Mouse (Mus musculus) cerebellum, postnatal 36 days (tissue): ENCODE results near the gene Pigo.

Experiments used
- DNase-seq, 2 experiments: peaks; one replicate each; pipeline ENCODE4 v3.0.0; 2021 to 2022; ENCODE audit warnings: mixed read lengths in 2 of 2

Pigo gene

DNA sequence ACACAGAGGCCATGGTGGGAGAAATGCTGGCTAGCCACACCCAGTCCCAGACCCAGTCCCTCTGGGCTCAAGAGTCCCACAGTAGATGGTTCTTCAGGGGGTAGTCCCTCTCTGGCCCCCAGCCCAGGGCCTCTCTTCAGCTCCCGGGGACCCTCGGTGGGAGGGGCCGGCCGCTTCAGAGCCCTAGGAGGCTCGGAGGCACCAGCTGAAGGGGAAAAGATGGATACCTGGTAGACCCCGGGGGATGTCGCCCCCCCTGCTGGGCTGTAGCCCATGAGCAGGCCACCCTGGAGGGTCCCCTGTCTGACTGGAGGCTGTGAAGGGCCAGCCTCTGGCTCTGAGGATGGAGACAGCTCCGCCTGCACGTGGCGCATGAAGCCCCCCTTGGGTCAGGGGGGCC is 10.7 kb upstream of the Pigo start:
- DNase-seq, result peak in 1 of 2 experiments; percentile 8

DNA sequence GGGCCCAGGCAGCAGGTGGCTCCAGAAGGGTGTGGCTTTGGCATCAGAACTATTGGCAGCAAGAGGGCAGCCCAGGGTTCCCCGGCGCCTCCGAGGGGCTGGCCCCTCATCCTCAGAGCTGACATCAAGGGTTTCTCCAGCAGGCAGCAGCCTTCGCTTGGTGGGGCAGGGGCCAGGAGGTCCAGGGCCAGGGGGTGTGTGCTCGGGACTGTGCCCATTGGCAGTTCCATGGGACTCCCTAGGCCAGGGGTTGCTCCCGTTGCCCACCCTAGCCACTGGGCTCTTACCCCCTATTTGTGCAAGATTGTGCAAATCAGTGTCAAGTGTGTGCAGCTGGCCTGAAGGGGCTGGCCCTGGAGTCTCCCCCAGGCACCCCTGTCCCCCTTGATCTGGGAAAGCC is 10.2 kb upstream of the Pigo start:
- peak in 1 of 2 experiments; percentile 9 for DNase-seq

- no peak for DNase-seq
These were observed 7.9 kb upstream of the Pigo start for GRCm38 (mm10) chr4:43033481-43033880.

- no peak for DNase-seq
These were observed 6.9 kb upstream of the Pigo start for GRCm38 (mm10) chr4:43032501-43032900.

DNA sequence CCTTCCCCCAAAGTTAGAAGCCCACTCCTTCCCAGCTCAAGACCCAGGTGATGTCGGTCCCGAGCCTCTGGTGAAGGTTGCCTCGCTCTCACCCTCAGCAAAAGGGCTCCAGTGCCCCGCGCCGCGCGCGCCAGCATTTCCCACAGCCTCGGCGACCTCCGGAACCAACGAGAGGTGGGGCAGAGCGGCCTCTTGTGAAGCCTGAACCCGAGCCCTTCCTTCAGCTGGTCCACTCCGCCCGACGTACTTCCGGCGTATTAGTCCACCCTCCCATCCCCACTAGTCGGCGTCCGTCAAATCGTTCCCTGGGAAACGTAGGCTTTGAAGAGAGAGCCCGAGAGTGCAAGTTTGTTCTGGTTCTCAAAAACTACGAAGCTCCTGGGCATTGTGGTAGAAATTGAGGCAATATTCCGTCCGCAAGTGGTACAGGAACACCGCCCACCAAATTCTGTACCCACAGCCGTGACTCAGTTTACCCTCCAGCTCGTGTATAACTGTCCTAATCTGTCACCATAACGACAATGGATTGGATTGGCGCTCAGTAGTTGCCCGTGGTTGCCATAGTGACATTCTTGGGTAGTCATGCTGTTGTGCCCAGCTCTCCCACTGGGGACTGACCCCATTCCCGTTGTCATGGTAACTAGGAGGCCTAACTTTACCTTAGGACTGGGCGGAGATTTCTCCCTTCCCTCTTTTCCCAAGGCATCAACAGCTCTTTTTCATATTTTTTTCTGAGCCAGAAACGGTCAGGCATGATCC is 5.8 kb upstream of the Pigo start, which contains the start of gene Stoml2:
Gene Stoml2, minus strand, starts transcription at position 474 of the 759 bp plus-strand sequence.
- peak; percentile 94 for DNase-seq

DNA sequence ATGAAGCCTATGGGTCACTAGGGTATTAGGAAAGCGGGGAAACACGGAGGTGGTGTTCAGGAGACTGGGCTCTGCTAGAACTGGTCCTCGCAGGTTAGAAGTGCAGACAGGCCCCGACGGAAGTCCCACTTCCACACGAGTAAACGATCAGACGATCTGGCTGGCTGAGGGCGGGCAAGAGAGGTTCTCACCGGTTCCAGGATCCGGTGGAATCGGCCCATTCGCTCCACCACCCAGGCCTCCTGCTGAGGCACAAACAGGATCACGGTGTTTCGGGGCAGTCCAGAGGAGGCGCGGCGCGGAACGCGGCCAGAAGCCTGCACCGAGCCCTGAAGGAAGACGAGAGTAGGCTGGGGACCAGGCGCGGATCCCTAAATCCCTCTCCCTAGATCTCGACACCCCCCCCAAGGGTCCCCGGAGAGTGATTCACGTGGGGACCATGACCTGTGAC is 5.2 kb upstream of the Pigo start:
- DNase-seq, result peak in 1 of 2 experiments; percentile 55

DNA sequence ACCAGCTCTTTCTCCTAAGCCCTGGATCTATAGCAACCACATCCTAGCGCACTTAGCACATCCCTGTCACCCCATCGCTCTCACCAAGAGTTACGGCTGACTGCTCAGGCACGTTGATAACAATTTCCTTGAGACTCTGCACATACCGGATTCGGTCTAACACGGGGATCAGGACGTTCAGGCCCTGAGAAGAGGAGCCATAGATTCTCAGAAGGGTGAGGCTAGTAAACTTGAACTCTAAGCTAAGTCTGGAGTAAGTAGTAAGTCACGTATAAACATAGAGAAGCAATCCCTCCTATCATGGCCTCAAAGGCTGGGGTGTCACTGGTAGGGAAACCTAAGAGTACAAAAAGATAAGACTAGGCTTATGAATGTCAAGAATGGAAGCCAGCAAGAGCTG is 4.7 kb upstream of the Pigo start:
- DNase-seq, result no peak

GRCm38 (mm10) chr4:43029749-43030148 is 4.1 kb upstream of the Pigo start:
- DNase-seq, result no peak

GRCm38 (mm10) chr4:43029121-43029520 is 3.5 kb upstream of the Pigo start:
- no peak for DNase-seq

- DNase-seq, result peak in 1 of 2 experiments; percentile 40
These were observed 946 bp downstream of the Pigo start for GRCm38 (mm10) chr4:43024673-43025072.

- peak in 1 of 2 experiments; percentile 43 for DNase-seq
These were observed 4.3 kb downstream of the Pigo start for GRCm38 (mm10) chr4:43021341-43021740.

- peak in 1 of 2 experiments; percentile 21 for DNase-seq
These were observed 4.7 kb downstream of the Pigo start for GRCm38 (mm10) chr4:43020876-43021275.

GRCm38 (mm10) chr4:43019641-43020465 is 5.8 kb downstream of the Pigo start:
- DNase-seq, result no peak

DNA sequence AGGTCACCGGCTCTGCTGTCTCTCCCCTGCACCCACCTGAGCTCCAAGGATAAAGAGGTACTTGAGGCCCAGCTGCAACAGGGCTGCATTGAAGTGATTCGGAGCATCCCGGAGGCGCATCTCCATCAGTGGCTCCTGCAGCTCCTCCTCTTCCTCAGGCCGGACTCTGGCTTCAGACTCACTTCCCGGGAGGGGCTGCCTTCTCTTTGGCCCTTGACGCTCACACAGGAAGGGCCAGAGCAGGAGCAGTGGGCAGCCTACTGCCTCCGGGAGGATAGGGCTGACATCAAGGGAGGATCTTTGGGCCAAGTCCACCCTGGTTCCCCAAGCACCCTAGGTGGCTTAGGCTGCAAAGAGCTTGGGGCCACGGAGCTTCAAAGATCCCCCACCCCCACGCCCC is 6.4 kb downstream of the Pigo start:
- no peak for DNase-seq

DNA sequence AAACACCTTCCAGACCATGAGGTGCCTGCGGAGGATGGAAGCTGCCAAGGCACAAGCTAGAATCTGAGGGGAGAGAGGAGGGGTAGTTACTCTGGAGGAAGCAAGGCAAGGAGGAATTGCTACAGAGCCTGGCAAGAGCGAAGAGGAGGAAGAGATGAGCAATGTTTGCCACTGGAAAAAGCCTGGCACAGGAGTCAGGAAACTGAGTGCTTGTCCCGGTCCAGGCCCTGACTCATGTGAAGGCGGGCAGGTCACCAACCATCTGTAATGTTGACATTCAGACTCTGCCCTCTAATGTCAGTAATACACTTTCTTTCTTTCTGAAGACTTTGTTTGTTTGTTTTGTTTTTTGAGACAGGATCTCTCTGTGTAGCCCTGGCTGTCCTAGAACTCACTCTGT is 7.5 kb downstream of the Pigo start:
- no peak for DNase-seq

DNA sequence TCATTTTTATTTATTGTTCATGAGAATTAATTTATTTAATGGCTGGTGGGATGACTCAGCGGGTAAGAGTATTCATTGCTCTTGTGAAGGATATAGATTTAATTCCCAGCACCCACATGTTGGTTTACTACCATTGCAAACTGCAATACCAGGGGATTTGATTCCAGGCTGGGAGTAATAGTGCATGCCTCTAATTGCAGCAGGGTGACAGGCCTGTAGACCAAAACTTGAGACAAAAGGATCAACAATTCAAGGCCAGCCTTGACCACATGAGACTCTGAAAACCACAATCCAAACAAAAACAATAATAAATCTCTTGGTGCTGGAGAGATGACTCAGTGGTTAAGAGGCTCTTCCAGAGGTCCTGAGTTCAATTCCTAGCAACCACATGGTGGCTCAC is 13.5 kb downstream of the Pigo start:
- DNase-seq, result no peak

DNA sequence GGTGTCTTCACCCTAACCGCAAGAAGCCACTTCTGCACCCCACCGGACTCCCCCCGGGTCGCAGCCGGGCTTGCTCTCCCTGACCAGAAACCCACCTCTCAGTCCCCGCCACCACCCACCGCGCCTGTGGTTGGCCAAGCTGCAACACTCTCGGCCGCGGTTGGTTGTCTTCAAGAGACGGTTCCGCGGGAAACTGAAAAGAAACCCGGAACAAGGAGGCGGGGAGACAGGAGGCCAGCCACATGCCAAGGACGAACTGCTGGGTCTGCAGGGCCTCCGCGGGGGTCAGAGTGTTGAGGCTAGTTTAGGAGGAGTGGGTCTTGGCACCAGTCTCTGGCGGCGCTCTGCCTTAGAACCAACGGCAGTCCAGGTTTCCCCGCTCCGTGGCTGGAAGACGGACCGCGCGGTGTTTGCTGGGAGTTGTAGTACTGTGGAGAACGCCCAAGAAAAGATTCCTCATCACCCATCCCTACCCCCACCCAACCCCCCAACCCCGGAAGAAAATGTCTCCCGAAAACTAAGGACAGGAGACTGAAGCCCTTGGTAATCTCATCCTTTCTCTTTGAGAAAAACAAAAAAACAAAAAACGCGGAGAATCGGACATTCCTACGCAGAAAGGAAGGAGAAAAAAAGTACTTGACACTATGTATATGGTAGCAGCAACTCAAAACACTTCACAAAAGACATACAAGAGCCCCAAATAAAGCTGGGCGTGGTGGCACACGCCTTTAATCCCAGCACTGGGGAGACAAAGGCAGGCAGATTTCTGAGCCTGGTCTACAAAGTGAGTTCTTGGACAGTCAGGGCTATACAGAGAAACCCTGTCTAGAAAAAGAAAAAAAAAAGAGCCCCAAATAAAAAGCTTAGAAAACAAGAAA is 15.2 kb downstream of the Pigo start, which contains the start of gene Fancg:
Gene Fancg, minus strand, starts transcription at position 346 of the 878 bp plus-strand sequence.
- DNase-seq, result peak; percentile 79

DNA sequence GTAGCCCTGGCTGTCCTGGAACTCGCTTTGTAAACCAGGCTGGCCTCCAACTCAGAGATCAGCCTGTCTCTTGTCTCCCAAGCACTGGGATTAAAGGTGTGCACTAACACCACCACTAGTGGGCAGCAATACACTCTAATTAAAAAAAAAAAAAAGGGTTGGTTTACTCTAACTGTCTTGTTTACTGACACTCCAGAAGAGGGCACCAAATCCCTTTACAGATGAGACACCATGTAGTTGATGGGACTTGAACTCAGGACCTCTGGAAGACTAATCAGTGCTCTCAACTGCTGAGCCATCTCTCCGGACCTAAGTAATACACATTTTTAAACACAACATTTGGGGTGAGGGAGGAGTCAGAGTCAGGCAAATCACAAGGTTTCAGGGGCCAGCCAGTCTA is 19.9 kb downstream of the Pigo start:
- DNase-seq, result peak; percentile 30 to 35

DNA sequence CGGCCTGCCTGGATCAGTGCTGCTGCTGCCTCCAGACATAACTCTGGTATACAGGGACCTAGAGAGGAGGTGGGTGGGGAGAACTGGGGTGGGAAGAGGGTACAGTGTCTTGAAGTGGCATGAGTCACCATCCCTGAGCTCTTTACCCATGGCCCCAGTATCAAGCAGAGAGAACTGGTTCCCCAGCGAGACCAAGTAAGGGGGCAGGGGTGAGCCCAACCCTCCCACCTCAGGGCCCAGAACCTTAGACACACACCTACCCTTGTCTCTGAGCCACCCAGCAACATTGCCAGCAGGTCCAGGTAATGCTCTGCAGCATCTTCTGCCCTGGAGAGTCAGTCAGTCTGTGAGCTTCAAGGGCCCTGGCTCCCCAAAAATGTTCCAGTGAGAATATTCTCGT is 20.7 kb downstream of the Pigo start:
- DNase-seq, result no peak

- no peak for DNase-seq
These were observed 22.7 kb downstream of the Pigo start for GRCm38 (mm10) chr4:43002756-43003439.

GRCm38 (mm10) chr4:43001272-43001671 is 24.3 kb downstream of the Pigo start:
- no peak for DNase-seq
